Mouse (Mus musculus) heart, embryonic 14.5 days (tissue): ENCODE measurements around the gene Gm12216. TPM values are rescaled to one million over a fixed set of nuclear protein-coding genes. Genes with fewer than 3 reads are reported as not detected.
A peak's percentile ranks its signal among the peaks of the same experiment; 100 is the strongest.
"Not testable (repeated sequence)": the region's sequence is repeated elsewhere in the genome, so short reads cannot be mapped to it uniquely, and the experiment has no call there.

Experiments used
- ATAC-seq: fragments of 200-750 bp; cut with Nextera tagmentation; 2 replicates; pipeline ENCODE4 v1.8.0; 2017; ENCODE audit warnings: low read depth, moderate TSS enrichment; ENCODE audit not compliant: insufficient number of reproducible peaks, insufficient read depth, low FRiP score
- H3K27ac ChIP-seq, 2 experiments: fragments of 200-500 bp in 1 of 2; fragments of 300-500 bp in 1 of 2; sonication (generic) in 1 of 2; replicated peaks in 1 of 2; 2 replicates each; pipeline ENCODE4 v1.5.1; 2012 to 2014; ENCODE audit warnings: low read depth in 2 of 2, low read length in 2 of 2, control low read depth in 1 of 2, mild to moderate bottlenecking in 1 of 2, mixed read lengths in 1 of 2; ENCODE audit not compliant: control insufficient read depth in 1 of 2, insufficient read depth in 1 of 2
- H3K27me3 ChIP-seq: fragments of 300-500 bp; sonication (generic); 2 replicates; pipeline ENCODE4 v1.6.1; 2014; ENCODE audit warnings: mild to moderate bottlenecking, low read length, control low read depth; ENCODE audit not compliant: control insufficient read depth, insufficient read depth
- H3K36me3 ChIP-seq: fragments of 300-500 bp; sonication (generic); 2 replicates; pipeline ENCODE4 v1.6.1; 2014; ENCODE audit warnings: mild to moderate bottlenecking, control low read depth, low read length, mixed read lengths; ENCODE audit not compliant: control insufficient read depth, insufficient read depth
- H3K4me1 ChIP-seq, 2 experiments: fragments of 200-500 bp in 1 of 2; fragments of 300-500 bp in 1 of 2; sonication (generic) in 1 of 2; 2 replicates each; pipeline ENCODE4 v1.6.1; 2012 to 2014; ENCODE audit warnings: low read length in 2 of 2, control low read depth in 1 of 2, mixed read lengths in 1 of 2; ENCODE audit not compliant: control insufficient read depth in 2 of 2, insufficient read depth in 2 of 2
- H3K4me2 ChIP-seq: fragments of 300-500 bp; sonication (generic); 2 replicates; pipeline ENCODE4 v1.6.1; 2014; ENCODE audit warnings: mild to moderate bottlenecking, low read length
- H3K4me3 ChIP-seq, 2 experiments: fragments of 200-500 bp in 1 of 2; fragments of 300-500 bp in 1 of 2; sonication (generic) in 1 of 2; 2 replicates each; pipeline ENCODE4 v1.5.1; 2012 to 2014; ENCODE audit warnings: low read length in 2 of 2, mild to moderate bottlenecking in 2 of 2, control low read depth in 1 of 2, low read depth in 1 of 2, moderate library complexity in 1 of 2; ENCODE audit not compliant: control insufficient read depth in 1 of 2, insufficient read depth in 1 of 2
- H3K9ac ChIP-seq: fragments of 300-500 bp; sonication (generic); 2 replicates; pipeline ENCODE4 v1.6.1; 2014; ENCODE audit warnings: mild to moderate bottlenecking, low read length
- H3K9me3 ChIP-seq: fragments of 300-500 bp; sonication (generic); 2 replicates; pipeline ENCODE4 v1.6.1; 2016; ENCODE audit warnings: low read length, control low read depth; ENCODE audit not compliant: control insufficient read depth
- WGBS: fragments of 180-500 bp; shearing (Covaris S2); extraction: QIAGEN DNeasy Blood & Tissue Kit; methylation state at CpG from one replicate; pipeline ENCODE4 v1.1.7; 2014; 5-methylcytosine and 5-hydroxymethylcytosine counted together
- polyA plus RNA-seq: library from polyadenylated mRNA; unstranded; fragments of >200 nt; fragmentation: Nextera tagmentation; extraction: Ambion mirVana; gene quantifications from 2 replicates; pipeline ENCODE4 v1.2.1, GENCODE M21; 2014

Gm12216 gene
- polyA plus RNA-seq, 1 experiment from 2014 or later: 0.30 TPM

- Histone ChIP-seq H3K4me3 (no peak overlapping the region), H3K4me2 (0 out of 2 replicates have a peak overlapping the region, but pooled peaks have one; percentile 37), H3K4me1 (peaks cover 41 to 49% of the 10 kb centered on the region in 2 experiments), H3K27me3 (no peaks in the 10 kb centered on the region), H3K9me3 (no peaks in the 10 kb centered on the region), H3K36me3 (no peaks in the 10 kb centered on the region), H3K9ac (peak overlapping the region; percentile 41; the same call in 1 of the 2 replicates), H3K27ac (peak overlapping the region in 1 of 2 experiments; percentile 46; a peak in 2 of 4 replicates)
- 42% methylated on average over 6 of the region's 6 CpGs for WGBS
- no peak for ATAC-seq
Measured at GRCm38 (mm10) chr11:53758791-53759351, 100.2 kb downstream of the Gm12216 start.

GRCm38 (mm10) chr11:53758033-53758432 lies 101.0 kb downstream of the Gm12216 start:
- whole genome bisulfite sequencing: 77% methylated on average over 9 of the region's 9 CpGs
- H3K9ac ChIP-seq, H3K4me2 ChIP-seq, H3K27ac ChIP-seq, H3K4me3 ChIP-seq, H3K27me3 ChIP-seq, H3K9me3 ChIP-seq, H3K36me3 ChIP-seq, ATAC-seq: not testable (repeated sequence)
- peaks cover 32 to 41% of the 10 kb centered on the region in 2 experiments for H3K4me1 ChIP-seq

- H3K9me3 ChIP-seq: 0 out of 2 replicates have a peak, but pooled peaks cover 2% of the 10 kb centered on the region
- no peak overlapping the region for H3K4me2 ChIP-seq
- no peaks in the 10 kb centered on the region for H3K27me3 ChIP-seq
- H3K27ac ChIP-seq: no peak overlapping the region
- no peaks in the 10 kb centered on the region for H3K36me3 ChIP-seq
- no peak for ATAC-seq
- no peak overlapping the region for H3K9ac ChIP-seq
- no peak overlapping the region for H3K4me3 ChIP-seq
- WGBS: 85% methylated on average over 4 of the region's 4 CpGs
- H3K4me1 ChIP-seq: peaks cover 28 to 37% of the 10 kb centered on the region in 2 experiments
Measured at GRCm38 (mm10) chr11:53757612-53758011, 101.4 kb downstream of the Gm12216 start.

GRCm38 (mm10) chr11:53755011-53755595 lies 104.0 kb downstream of the Gm12216 start:
- Histone ChIP-seq H3K4me3 (no peak overlapping the region), H3K27ac (no peak overlapping the region), H3K9me3 (0 out of 2 replicates have a peak, but pooled peaks cover 2% of the 10 kb centered on the region), H3K9ac (no peak overlapping the region), H3K27me3 (no peaks in the 10 kb centered on the region), H3K4me2 (no peak overlapping the region), H3K4me1 (peaks cover 13 to 14% of the 10 kb centered on the region in 2 experiments; a peak in 3 of 4 replicates), H3K36me3 (no peaks in the 10 kb centered on the region)
- no peak for ATAC-seq
- WGBS: 78% methylated on average over 12 of the region's 12 CpGs

GRCm38 (mm10) chr11:53749716-53750352 lies 109.2 kb downstream of the Gm12216 start:
- ATAC-seq: no peak
- WGBS: 50% methylated on average over 5 of the region's 5 CpGs
- no peaks in the 10 kb centered on the region for H3K4me1 ChIP-seq

GRCm38 (mm10) chr11:53749306-53749705 lies 109.8 kb downstream of the Gm12216 start:
- no peak overlapping the region for H3K9ac ChIP-seq
- H3K4me3 ChIP-seq: no peak overlapping the region
- no peaks in the 10 kb centered on the region for H3K36me3 ChIP-seq
- H3K4me2 ChIP-seq: no peak overlapping the region
- H3K9me3 ChIP-seq: 0 out of 2 replicates have a peak, but pooled peaks cover 2% of the 10 kb centered on the region
- WGBS: 79% methylated on average over 4 of the region's 4 CpGs
- ATAC-seq: no peak
- no peaks in the 10 kb centered on the region for H3K27me3 ChIP-seq
- H3K27ac ChIP-seq: no peak overlapping the region
- H3K4me1 ChIP-seq: no peaks in the 10 kb centered on the region

More at GRCm38 (mm10) chr11:53749716-53750352, 109.2 kb downstream of the Gm12216 start:
- Histone ChIP-seq H3K27ac (no peak overlapping the region), H3K4me3 (no peak overlapping the region), H3K9me3 (0 out of 2 replicates have a peak, but pooled peaks cover 2% of the 10 kb centered on the region), H3K36me3 (no peaks in the 10 kb centered on the region), H3K27me3 (no peaks in the 10 kb centered on the region), H3K9ac (no peak overlapping the region), H3K4me2 (no peak overlapping the region)

GRCm38 (mm10) chr11:53748614-53749013 lies 110.4 kb downstream of the Gm12216 start:
- Histone ChIP-seq H3K9ac (no peak overlapping the region), H3K9me3 (0 out of 2 replicates have a peak, but pooled peaks cover 2% of the 10 kb centered on the region), H3K4me3 (no peak overlapping the region), H3K36me3 (no peaks in the 10 kb centered on the region), H3K4me1 (no peaks in the 10 kb centered on the region), H3K27me3 (no peaks in the 10 kb centered on the region), H3K27ac (no peak overlapping the region), H3K4me2 (no peak overlapping the region)
- ATAC-seq: no peak
- WGBS: 89% methylated on average over 6 of the region's 6 CpGs
